Mouse (Mus musculus): ENCODE results near the gene Gss.

GRCm38 (mm10) chr2:155610978-155611377, 18.4 kb upstream of the Gss start, which contains the start of gene Myh7b:
- no peak for TF ChIP-seq GATA1 (IDR thresholded peaks at IDR 0.05; ENCODE audit: low read length)
- TF ChIP-seq TAL1 (IDR thresholded peaks at IDR 0.05; ENCODE audit: low read length): no peak
